Mouse (Mus musculus) C2C12 (cell line): ENCODE measurements at regions not wholly inside any gene's neighbourhood (a gene's known extent, or its start where the extent isn't known, plus 50 kb on each side); places are given as distances from the start of the nearest gene placed in this dataset.

Experiments used
- H3K27me3 ChIP-seq: one replicate; pipeline ENCODE4 v1.6.1; 2011; ENCODE audit not compliant: control insufficient read depth, insufficient read depth, insufficient read length
- H3K36me3 ChIP-seq: one replicate; pipeline ENCODE4 v1.6.1; 2011; ENCODE audit not compliant: control insufficient read depth, insufficient read depth
- H3K4me3 ChIP-seq: one replicate; pipeline ENCODE4 v1.5.1; 2011; ENCODE audit warnings: mild to moderate bottlenecking, control low read depth; ENCODE audit not compliant: poor library complexity, insufficient read depth, severe bottlenecking
- H3K79me2 ChIP-seq: one replicate; pipeline ENCODE4 v1.6.1; 2011; ENCODE audit not compliant: control insufficient read depth, insufficient read depth
- H3K79me3 ChIP-seq: one replicate; pipeline ENCODE4 v1.6.1; 2011; ENCODE audit warnings: low read depth, control low read depth
- H3ac ChIP-seq: one replicate; pipeline ENCODE3; 2011; ENCODE audit warnings: low read depth; ENCODE audit not compliant: control insufficient read depth, insufficient read length
- CEBPB ChIP-seq: IDR thresholded peaks from one replicate; pipeline ENCODE4 v1.6.1; 2011; ENCODE audit warnings: low read depth, mild to moderate bottlenecking, control low read depth, moderate library complexity
- CTCF ChIP-seq: IDR thresholded peaks from one replicate; pipeline ENCODE4 v1.5.1; 2011; ENCODE audit not compliant: control insufficient read depth, insufficient read depth, insufficient read length
- FOSL1 ChIP-seq: IDR thresholded peaks from one replicate; pipeline ENCODE4 v1.8.0; 2011; ENCODE audit warnings: mild to moderate bottlenecking, low read length; ENCODE audit not compliant: poor library complexity, insufficient read depth, severe bottlenecking
- MAX ChIP-seq: IDR thresholded peaks from one replicate; pipeline ENCODE4 v1.6.1; 2011; ENCODE audit warnings: mild to moderate bottlenecking, control low read depth
- MYOD1 ChIP-seq: IDR thresholded peaks from one replicate; pipeline ENCODE4 v1.6.1; 2011; ENCODE audit warnings: low read depth; ENCODE audit not compliant: control insufficient read depth, insufficient read length
- MYOG ChIP-seq: IDR thresholded peaks from one replicate; pipeline ENCODE4 v1.6.1; 2011; ENCODE audit not compliant: control insufficient read depth, insufficient read length; ENCODE audit errors: extremely low read depth
- USF1 ChIP-seq: IDR thresholded peaks from one replicate; pipeline ENCODE4 v1.6.1; 2011; ENCODE audit warnings: low read depth, mild to moderate bottlenecking, control low read depth, moderate library complexity

GRCm38 (mm10) chr8:35112591-35113265 lies 652.9 kb upstream of the Gm19410 start:
- TF ChIP-seq USF1 (no peak), CTCF (no peak), MYOD1 (no peak), MYOG (no peak), FOSL1 (no peak), CEBPB (no peak), MAX (no peak)

GRCm38 (mm10) chr8:35114031-35114430 lies 651.6 kb upstream of the Gm19410 start:
- Histone ChIP-seq H3K36me3 (no peaks in the 10 kb centered on the region), H3K79me3 (no peaks in the 10 kb centered on the region), H3ac (no peak overlapping the region), H3K4me3 (no peak overlapping the region), H3K79me2 (no peaks in the 10 kb centered on the region), H3K27me3 (no peaks in the 10 kb centered on the region)
- TF ChIP-seq FOSL1: peak; percentile 14
- TF ChIP-seq MYOD1: peak; percentile 75
- no peak for TF ChIP-seq CTCF

More at GRCm38 (mm10) chr8:35112591-35113265, 652.9 kb upstream of the Gm19410 start:
- Histone ChIP-seq H3K36me3 (no peaks in the 10 kb centered on the region), H3K79me3 (no peaks in the 10 kb centered on the region), H3ac (no peak overlapping the region), H3K27me3 (no peaks in the 10 kb centered on the region), H3K4me3 (no peak overlapping the region), H3K79me2 (no peaks in the 10 kb centered on the region)

GRCm38 (mm10) chr8:35120612-35121011 lies 645.0 kb upstream of the Gm19410 start:
- Histone ChIP-seq H3K36me3 (no peaks in the 10 kb centered on the region), H3K79me3 (no peaks in the 10 kb centered on the region), H3K4me3 (no peak overlapping the region), H3K27me3 (no peaks in the 10 kb centered on the region), H3ac (no peak overlapping the region), H3K79me2 (no peaks in the 10 kb centered on the region)
- TF ChIP-seq USF1 (no peak), CTCF (no peak), CEBPB (no peak), FOSL1 (no peak), MAX (no peak), MYOG (no peak), MYOD1 (no peak)

- no peaks in the 10 kb centered on the region for H3K36me3 ChIP-seq
- no peak overlapping the region for H3ac ChIP-seq
- no peaks in the 10 kb centered on the region for H3K79me2 ChIP-seq
- TF ChIP-seq CTCF (no peak), USF1 (no peak), MYOG (no peak), FOSL1 (no peak), MAX (no peak), CEBPB (no peak), MYOD1 (no peak)
- no peaks in the 10 kb centered on the region for H3K79me3 ChIP-seq
- no peaks in the 10 kb centered on the region for H3K27me3 ChIP-seq
- no peak overlapping the region for H3K4me3 ChIP-seq
These were observed 644.5 kb upstream of the Gm19410 start for GRCm38 (mm10) chr8:35121084-35121483.

GRCm38 (mm10) chr8:35123196-35123621 lies 642.4 kb upstream of the Gm19410 start:
- Histone ChIP-seq H3K27me3 (no peaks in the 10 kb centered on the region), H3K79me3 (no peaks in the 10 kb centered on the region), H3ac (no peak overlapping the region), H3K4me3 (no peak overlapping the region), H3K36me3 (no peaks in the 10 kb centered on the region), H3K79me2 (no peaks in the 10 kb centered on the region)
- TF ChIP-seq MAX (no peak), CTCF (no peak), MYOD1 (no peak), MYOG (no peak), USF1 (no peak), CEBPB (no peak), FOSL1 (no peak)

- Histone ChIP-seq H3K27me3 (no peaks in the 10 kb centered on the region), H3K79me3 (no peaks in the 10 kb centered on the region), H3K4me3 (no peak overlapping the region), H3K36me3 (no peaks in the 10 kb centered on the region), H3ac (no peak overlapping the region), H3K79me2 (no peaks in the 10 kb centered on the region)
- TF ChIP-seq USF1 (no peak), CTCF (no peak), CEBPB (no peak), MAX (no peak), FOSL1 (no peak), MYOD1 (no peak), MYOG (no peak)
These were observed 640.4 kb upstream of the Gm19410 start for GRCm38 (mm10) chr8:35125179-35125578.
